Comparison of ENCODE assay signal across 8 mouse cellular contexts in genomic region chr2:25228431-25228889, GRCm38 (mm10). TPM values are rescaled to one million over a fixed set of nuclear protein-coding genes. Genes with fewer than 3 reads are reported as not detected.
DNase-seq lines count a peak whose midpoint lies in the region; ATAC-seq lines count a peak whose summit lies in the region.

No protein-coding gene starts in this region.

- 0% methylated on average over 7 of the region's 7 CpGs for WGBS in hindbrain, embryonic 16.5 days

- peak overlapping the region; percentile 74 for H3K27ac ChIP-seq in hindbrain, embryonic 16.5 days (ENCODE audit: low read depth, low read length)

- peak overlapping the region; percentile 27 for H3K4me3 ChIP-seq in hindbrain, embryonic 16.5 days (ENCODE audit: low read length)

- H3K4me1 ChIP-seq in hindbrain, embryonic 16.5 days (ENCODE audit: control insufficient read depth, insufficient read depth, low read depth, low read length) = peaks cover 10% of the 10 kb centered on the region

- no peaks in the 10 kb centered on the region for H3K36me3 ChIP-seq in hindbrain, embryonic 16.5 days (ENCODE audit: control insufficient read depth, insufficient read depth, low read length)

- no peak overlapping the region for H3K9ac ChIP-seq in hindbrain, embryonic 16.5 days (ENCODE audit: low read depth, low read length)

- peak; percentile 89 for DNase-seq in T-cell, adult 2 months (ENCODE audit: low spot score)
- peak; percentile 81 to 86 for DNase-seq in cerebellum, postnatal 36 days
- DNase-seq in frontal cortex, postnatal 36 days (ENCODE audit: low spot score in 2 of 2) = peak; percentile 75 to 85
- peak; percentile 79 to 81 for DNase-seq in left cerebral cortex, adult 18-20 months (ENCODE audit: low spot score in 2 of 2)
- DNase-seq in right cerebral cortex, adult 2 months (ENCODE audit: low spot score in 2 of 2) = peak; percentile 81 to 86
- peak; percentile 94 for DNase-seq in urinary bladder, postnatal 14 days (ENCODE audit: low spot score)

- ATAC-seq in hindbrain, embryonic 16.5 days = no peak
- peak; percentile 48 for ATAC-seq in megakaryocyte, adult 5-6 weeks (ENCODE audit: poor library complexity, severe bottlenecking)

- H3K27me3 ChIP-seq in hindbrain, embryonic 16.5 days (replicated peaks; ENCODE audit: control insufficient read depth, insufficient read depth, low read length) = 0 out of 2 replicates have a peak, but pooled peaks cover 2% of the 10 kb centered on the region

- H3K4me2 ChIP-seq in hindbrain, embryonic 16.5 days (ENCODE audit: low read length) = peak overlapping the region; percentile 54

- no peaks in the 10 kb centered on the region for H3K9me3 ChIP-seq in hindbrain, embryonic 16.5 days (ENCODE audit: control insufficient read depth, low read length)

RNA-seq across cellular contexts. Expression of gene Tubb4b, which starts 4.0 kb away (rescaled TPM):
- 486 and 553 TPM in 2 replicates for polyA plus RNA-seq in hindbrain, embryonic 16.5 days (2015; fragmentation: Nextera tagmentation; extraction: Ambion mirVana)
- 100 to 1,000 TPM; 358 to 360 TPM for total RNA-seq in left cerebral cortex, adult 18-20 months (2021)
- total RNA-seq in megakaryocyte, adult 5-6 weeks (2015) = 269 and 285 TPM in 2 replicates
- 371 and 385 TPM in 2 replicates for total RNA-seq in megakaryocyte, adult 5-6 weeks (2017)

RNA-seq across cellular contexts. Expression of gene Slc34a3, which starts 5.7 kb away (rescaled TPM):
- polyA plus RNA-seq in hindbrain, embryonic 16.5 days (2015; fragmentation: Nextera tagmentation; extraction: Ambion mirVana) = not detected in 2 replicates
- not detected for total RNA-seq in left cerebral cortex, adult 18-20 months (2021)
- total RNA-seq in megakaryocyte, adult 5-6 weeks (2015) = not detected in 2 replicates
- total RNA-seq in megakaryocyte, adult 5-6 weeks (2017) = not detected in 2 replicates

RNA-seq across cellular contexts. Expression of gene Rnf224, which starts 8.1 kb away (rescaled TPM):
- polyA plus RNA-seq in hindbrain, embryonic 16.5 days (2015; fragmentation: Nextera tagmentation; extraction: Ambion mirVana) = not detected in 2 replicates
- not detected for total RNA-seq in left cerebral cortex, adult 18-20 months (2021)
- not detected in 2 replicates for total RNA-seq in megakaryocyte, adult 5-6 weeks (2015)
- total RNA-seq in megakaryocyte, adult 5-6 weeks (2017) = not detected in 2 replicates

RNA-seq across cellular contexts. Expression of gene Fam166a, which starts 9.9 kb away (rescaled TPM):
- polyA plus RNA-seq in hindbrain, embryonic 16.5 days (2015; fragmentation: Nextera tagmentation; extraction: Ambion mirVana) = 0.39 and 1.0 TPM in 2 replicates
- not detected for total RNA-seq in left cerebral cortex, adult 18-20 months (2021)
- total RNA-seq in megakaryocyte, adult 5-6 weeks (2015) = 0.20 and 0.57 TPM in 2 replicates
- total RNA-seq in megakaryocyte, adult 5-6 weeks (2017) = not detected in 2 replicates

RNA-seq across cellular contexts. Expression of gene Rnf208, which starts 13.6 kb away (rescaled TPM):
- 166 and 207 TPM in 2 replicates for polyA plus RNA-seq in hindbrain, embryonic 16.5 days (2015; fragmentation: Nextera tagmentation; extraction: Ambion mirVana)
- 100 to 1,000 TPM; 252 to 262 TPM for total RNA-seq in left cerebral cortex, adult 18-20 months (2021)
- total RNA-seq in megakaryocyte, adult 5-6 weeks (2015) = 0.14 TPM in 1 of 2 replicates, not detected in the other
- not detected in 2 replicates for total RNA-seq in megakaryocyte, adult 5-6 weeks (2017)
